Mouse (Mus musculus): ENCODE data around the gene Olfr648. TPM values are rescaled to one million over a fixed set of nuclear protein-coding genes. Genes with fewer than 3 reads are reported as not detected.

Olfr648 gene
- polyA plus RNA-seq, 1 experiment: 0.18 TPM

DNA sequence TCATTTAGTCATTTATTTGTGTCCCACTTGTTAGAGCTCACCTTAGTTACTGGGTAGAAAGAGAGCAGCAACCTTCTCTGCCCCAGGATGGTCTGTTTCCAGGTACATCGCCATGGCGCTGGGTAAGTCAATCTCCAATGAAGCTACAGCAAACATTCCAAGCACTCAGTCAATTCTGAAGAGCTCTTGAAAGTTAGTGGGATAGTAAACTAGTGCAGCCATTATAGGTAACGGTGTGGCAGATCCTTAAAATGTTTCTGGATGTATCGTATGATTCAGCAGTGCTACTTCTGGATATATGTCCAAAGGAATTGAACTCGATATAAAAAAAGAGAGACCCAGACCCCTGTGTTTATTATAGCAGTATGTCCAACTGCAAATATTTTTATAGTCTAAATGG is 45.9 kb downstream of the Olfr648 start, which contains the start of gene Olfr643:
Olfr643 (minus strand) TSS at position 101 of the 400 bp plus-strand sequence.
- no peak for DNase-seq
- Histone ChIP-seq H3K4me3 (replicated peaks; ENCODE audit: insufficient read depth, low read depth, low read length) (no peak within 1 kb of the TSS), H3K27ac (ENCODE audit: insufficient read depth, low read length) (no peak within 1 kb of the TSS), H3K27me3 (ENCODE audit: control insufficient read depth, insufficient read depth, low read length) (no peaks in the 10 kb centered on the region), H3K4me1 (ENCODE audit: control insufficient read depth, insufficient read depth, low read length) (no peaks in the 10 kb centered on the region)
- TF ChIP-seq CTCF (IDR thresholded peaks at IDR 0.05; ENCODE audit: borderline replicate concordance, insufficient read depth, low read depth, low read length): no peak
- TF ChIP-seq POLR2A (IDR thresholded peaks at IDR 0.05; ENCODE audit: borderline replicate concordance, insufficient read depth, low read length): no peak
- WGBS: 80% methylated on average over 5 of the region's 5 CpGs

DNA sequence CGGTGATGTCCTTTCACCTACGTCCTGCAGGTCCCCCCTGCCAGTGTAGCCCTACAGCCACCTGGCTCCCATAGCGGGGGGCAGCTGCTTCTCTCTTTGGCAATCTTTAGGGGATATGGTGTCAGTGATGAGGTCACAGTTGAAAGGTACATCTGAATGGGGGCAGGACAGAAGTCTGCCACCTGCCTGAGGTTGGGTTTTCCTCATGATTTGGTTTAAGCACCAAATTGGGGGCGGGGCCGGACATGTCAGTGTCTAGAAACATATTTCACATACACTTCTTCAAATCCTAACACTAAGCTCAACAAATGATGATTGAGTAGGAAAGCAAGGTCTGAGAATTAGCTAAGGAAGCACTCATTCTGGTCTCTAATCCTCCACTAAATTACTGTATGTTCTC is 53.5 kb downstream of the Olfr648 start, which contains the start of gene Ubqln5:
Ubqln5 (minus strand) TSS at position 101 of the 400 bp plus-strand sequence.
- Histone ChIP-seq H3K27ac (ENCODE audit: insufficient read depth, low read length) (no peak within 1 kb of the TSS), H3K4me3 (replicated peaks; ENCODE audit: insufficient read depth, low read depth, low read length) (no peak within 1 kb of the TSS), H3K4me1 (ENCODE audit: control insufficient read depth, insufficient read depth, low read length) (no peaks in the 10 kb centered on the region), H3K27me3 (ENCODE audit: control insufficient read depth, insufficient read depth, low read length) (no peaks in the 10 kb centered on the region)
- DNase-seq: no peak
- TF ChIP-seq CTCF (IDR thresholded peaks at IDR 0.05; ENCODE audit: borderline replicate concordance, insufficient read depth, low read depth, low read length) (no peak), POLR2A (IDR thresholded peaks at IDR 0.05; ENCODE audit: borderline replicate concordance, insufficient read depth, low read length) (no peak)
- 89% methylated on average over 5 of the region's 5 CpGs for WGBS

Other genes starting within 250 kb of the Olfr648 start
- gene Olfr632, start 249.0 kb downstream of the Olfr648 start, polyA plus RNA-seq (2012; rRNA removed): not detected in 2 replicates
- gene Olfr633, start 239.0 kb downstream of the Olfr648 start, polyA plus RNA-seq (2012; rRNA removed): not detected in 2 replicates
- not detected in 2 replicates for gene Olfr635, start 212.2 kb downstream of the Olfr648 start, polyA plus RNA-seq (2012; rRNA removed)
- gene Olfr638, start 184.6 kb downstream of the Olfr648 start, polyA plus RNA-seq (2012; rRNA removed): not detected in 2 replicates
- 0.02 TPM in 1 of 2 replicates, not detected in the other for gene Olfr639, start 166.1 kb downstream of the Olfr648 start, polyA plus RNA-seq (2012; rRNA removed)
- not detected in 2 replicates for gene Olfr640, start 157.8 kb downstream of the Olfr648 start, polyA plus RNA-seq (2012; rRNA removed)
- not detected in 2 replicates for gene Olfr641, start 147.9 kb downstream of the Olfr648 start, polyA plus RNA-seq (2012; rRNA removed)
- gene Olfr642, start 130.7 kb downstream of the Olfr648 start, polyA plus RNA-seq (2012; rRNA removed): not detected in 2 replicates
- gene 4930516K23Rik, start 121.9 kb downstream of the Olfr648 start, polyA plus RNA-seq (2012; rRNA removed): not detected in 2 replicates
- gene Olfr644, start 111.5 kb downstream of the Olfr648 start, polyA plus RNA-seq (2012; rRNA removed): not detected in 2 replicates
- gene Olfr645, start 97.9 kb downstream of the Olfr648 start, polyA plus RNA-seq (2012; rRNA removed): not detected in 2 replicates
- gene Olfr646, start 78.5 kb downstream of the Olfr648 start, polyA plus RNA-seq (2012; rRNA removed): not detected in 2 replicates
- gene Ubqln5, start 53.6 kb downstream of the Olfr648 start, polyA plus RNA-seq (2012; rRNA removed): not detected in 2 replicates
- not detected in 2 replicates for gene Olfr643, start 46.0 kb downstream of the Olfr648 start, polyA plus RNA-seq (2012; rRNA removed)
- not detected in 2 replicates for gene Ubqln3, start 40.1 kb downstream of the Olfr648 start, polyA plus RNA-seq (2012; rRNA removed)
- not detected in 2 replicates for gene Ubqlnl, start 32.8 kb downstream of the Olfr648 start, polyA plus RNA-seq (2012; rRNA removed)
- gene Olfm5, start 18.6 kb downstream of the Olfr648 start, polyA plus RNA-seq (2012; rRNA removed): 0.06 and 0.18 TPM in 2 replicates
- not detected in 2 replicates for gene Olfr649, start 12.6 kb upstream of the Olfr648 start, polyA plus RNA-seq (2012; rRNA removed)
- gene Trim6, start 35.4 kb upstream of the Olfr648 start, polyA plus RNA-seq (2012; rRNA removed): 0.55 and 0.56 TPM in 2 replicates
- gene Trim34a, start 61.1 kb upstream of the Olfr648 start, polyA plus RNA-seq (2012; rRNA removed): 2.7 and 3.2 TPM in 2 replicates
- 0.28 and 0.33 TPM in 2 replicates for gene Trim5, start 104.7 kb upstream of the Olfr648 start, polyA plus RNA-seq (2012; rRNA removed)
- 3.3 and 3.8 TPM in 2 replicates for gene Trim12a, start 132.1 kb upstream of the Olfr648 start, polyA plus RNA-seq (2012; rRNA removed)
- gene Trim34b, start 146.1 kb upstream of the Olfr648 start, polyA plus RNA-seq (2012; rRNA removed): not detected in 2 replicates
- 1.3 TPM in 2 replicates for gene Trim12c, start 170.0 kb upstream of the Olfr648 start, polyA plus RNA-seq (2012; rRNA removed)
- 0.03 and 0.11 TPM in 2 replicates for gene Trim30b, start 186.5 kb upstream of the Olfr648 start, polyA plus RNA-seq (2012; rRNA removed)
- gene Trim30c, start 217.4 kb upstream of the Olfr648 start, polyA plus RNA-seq (2012; rRNA removed): not detected in 2 replicates